Mouse (Mus musculus) cortical plate, adult 2 months (tissue): ENCODE results near the gene Slc28a1.

Experiments
- CTCF ChIP-seq: fragments of 200-500 bp; IDR thresholded peaks from 2 replicates; pipeline ENCODE4 v1.5.1; 2011; ENCODE audit warnings: mild to moderate bottlenecking, control low read depth, low read length; ENCODE audit not compliant: insufficient read depth; ENCODE audit errors: extremely low read depth
- POLR2A ChIP-seq: fragments of 200-500 bp; IDR thresholded peaks from 2 replicates; pipeline ENCODE4 v1.6.1; 2011; ENCODE audit warnings: mild to moderate bottlenecking, low read length, control low read depth; ENCODE audit not compliant: insufficient read depth; ENCODE audit errors: extremely low read depth

- TF ChIP-seq POLR2A, result no peak
- TF ChIP-seq CTCF, result no peak
Measured at GRCm38 (mm10) chr7:81202389-81202788, 87.8 kb downstream of the Slc28a1 start.
